In genomic region chr3:58414234-58414938, GRCm38 (mm10) we compare ENCODE assay signal across 8 mouse cellular contexts. TPM values are rescaled to one million over a fixed set of nuclear protein-coding genes. Genes with fewer than 3 reads are reported as not detected.
DNase-seq lines count a peak whose midpoint lies in the region; ATAC-seq and TF ChIP-seq lines count a peak whose summit lies in the region.

TSS of gene Tsc22d2 (plus strand) at chr3:58414715.

- no peaks in the 10 kb centered on the region; the same call in 1 of the 2 replicates for H3K79me2 ChIP-seq in heart, adult 2 months (replicated peaks; ENCODE audit: control insufficient read depth, insufficient read depth, low read length)

- peaks cover 1% of the 10 kb centered on the region; the same call in 1 of the 2 replicates for H3K4me1 ChIP-seq in bone marrow, adult 2 months (ENCODE audit: control insufficient read depth, insufficient read depth, low read length)
- H3K4me1 ChIP-seq in embryonic facial prominence, embryonic 14.5 days (ENCODE audit: control insufficient read depth, insufficient read depth, low read length), result peaks cover 2% of the 10 kb centered on the region; the same call in 1 of the 2 replicates
- H3K4me1 ChIP-seq in heart, adult 2 months (ENCODE audit: control insufficient read depth, insufficient read depth, low read length), result no peaks in the 10 kb centered on the region
- peaks cover 12% of the 10 kb centered on the region; the same call in 1 of the 2 replicates for H3K4me1 ChIP-seq in limb, embryonic 13.5 days
- peaks cover 18% of the 10 kb centered on the region for H3K4me1 ChIP-seq in midbrain, embryonic 15.5 days

- DNase-seq in A20 (ENCODE audit: low read depth, low spot score), result peak; percentile 96
- peak; percentile 95 for DNase-seq in embryonic facial prominence, embryonic 14.5 days (ENCODE audit: low spot score)
- DNase-seq in heart, adult 2 months, result peak; percentile 97 to 100
- peak; percentile 93 to 96 for DNase-seq in kidney, adult 8-10 months
- peak; percentile 95 to 100 for DNase-seq in spleen, adult 18-20 months

- H3K4me2 ChIP-seq in embryonic facial prominence, embryonic 14.5 days (ENCODE audit: low read depth, low read length), result peak within 1 kb of the TSS; percentile 91
- H3K4me2 ChIP-seq in limb, embryonic 13.5 days (replicated peaks), result peak within 1 kb of the TSS; percentile 100
- H3K4me2 ChIP-seq in midbrain, embryonic 15.5 days, result peak within 1 kb of the TSS; percentile 96

- no peaks in the 10 kb centered on the region for H3K9me3 ChIP-seq in embryonic facial prominence, embryonic 14.5 days (ENCODE audit: control insufficient read depth, low read length)
- no peaks in the 10 kb centered on the region for H3K9me3 ChIP-seq in limb, embryonic 13.5 days
- no peaks in the 10 kb centered on the region for H3K9me3 ChIP-seq in midbrain, embryonic 15.5 days

- TF ChIP-seq POLR2A in bone marrow, adult 2 months (IDR thresholded peaks at IDR 0.05; ENCODE audit: borderline replicate concordance, control insufficient read depth, low read depth, low read length), result peak; percentile 90; the same call in 1 of the 2 replicates
- peak; percentile 81 for TF ChIP-seq POLR2A in heart, adult 2 months (IDR thresholded peaks at IDR 0.05; ENCODE audit: insufficient read depth, low read depth, low read length)

- H3K9ac ChIP-seq in embryonic facial prominence, embryonic 14.5 days (ENCODE audit: low read depth, low read length), result peak within 1 kb of the TSS; percentile 98
- peak within 1 kb of the TSS; percentile 93 for H3K9ac ChIP-seq in heart, adult 2 months (ENCODE audit: low read depth, low read length)
- H3K9ac ChIP-seq in limb, embryonic 13.5 days, result peak within 1 kb of the TSS; percentile 99
- H3K9ac ChIP-seq in midbrain, embryonic 15.5 days, result peak within 1 kb of the TSS; percentile 97

- peak within 1 kb of the TSS; percentile 100 for H3K27ac ChIP-seq in bone marrow, adult 2 months (ENCODE audit: control insufficient read depth, insufficient read depth, low read depth, low read length, poor library complexity)
- H3K27ac ChIP-seq in embryonic facial prominence, embryonic 14.5 days (replicated peaks; ENCODE audit: low read depth, low read length), result peak within 1 kb of the TSS; percentile 100
- peak within 1 kb of the TSS; percentile 99 for H3K27ac ChIP-seq in heart, adult 2 months
- peak within 1 kb of the TSS; percentile 100 for H3K27ac ChIP-seq in limb, embryonic 13.5 days
- peak within 1 kb of the TSS; percentile 99 for H3K27ac ChIP-seq in midbrain, embryonic 15.5 days

- TF ChIP-seq EP300 in heart, adult 2 months (IDR thresholded peaks at IDR 0.05; ENCODE audit: insufficient read depth, low read depth, low read length), result 0 out of 2 replicates have a peak, but pooled peaks have one; percentile 35

- peak; percentile 84 for ATAC-seq in embryonic facial prominence, embryonic 14.5 days (ENCODE audit: low read depth)
- ATAC-seq in limb, embryonic 13.5 days (ENCODE audit: low FRiP score, low read depth), result peak; percentile 77
- peak; percentile 89 for ATAC-seq in midbrain, embryonic 15.5 days (replicated peaks)

- no peaks in the 10 kb centered on the region for H3K27me3 ChIP-seq in embryonic facial prominence, embryonic 14.5 days (replicated peaks; ENCODE audit: control insufficient read depth, insufficient read depth, low read length)
- H3K27me3 ChIP-seq in heart, adult 2 months (ENCODE audit: control insufficient read depth, insufficient read depth, low read length), result no peaks in the 10 kb centered on the region
- H3K27me3 ChIP-seq in limb, embryonic 13.5 days, result no peaks in the 10 kb centered on the region
- H3K27me3 ChIP-seq in midbrain, embryonic 15.5 days (replicated peaks), result no peaks in the 10 kb centered on the region

- peaks cover 8% of the 10 kb centered on the region; the same call in 1 of the 2 replicates for H3K36me3 ChIP-seq in embryonic facial prominence, embryonic 14.5 days (ENCODE audit: control insufficient read depth, insufficient read depth, low read length)
- H3K36me3 ChIP-seq in heart, adult 2 months (ENCODE audit: control insufficient read depth, insufficient read depth, low read length), result peaks cover 1% of the 10 kb centered on the region
- no peaks in the 10 kb centered on the region; the same call in 1 of the 2 replicates for H3K36me3 ChIP-seq in limb, embryonic 13.5 days
- H3K36me3 ChIP-seq in midbrain, embryonic 15.5 days (replicated peaks), result no peaks in the 10 kb centered on the region

- intact Hi-C loops in heart, adult 2 months (cut with DNase I), result loop anchor here (2.0 kb wide), 2 partner anchors 162 to 252 kb away; partner anchors contain the start of gene Selenot

- WGBS in bone marrow, adult 2 months, result 1% methylated on average over 52 of the region's 52 CpGs
- under 1% methylated on average over 35 of the region's 52 CpGs for WGBS in embryonic facial prominence, embryonic 14.5 days
- under 1% methylated on average over 52 of the region's 52 CpGs for WGBS in heart, adult 2 months
- WGBS in limb, embryonic 13.5 days, result under 1% methylated on average over 49 of the region's 52 CpGs
- under 1% methylated on average over 52 of the region's 52 CpGs for whole genome bisulfite sequencing in midbrain, embryonic 15.5 days

- TF ChIP-seq CTCF in bone marrow, adult 2 months (IDR thresholded peaks at IDR 0.05; ENCODE audit: control insufficient read depth, insufficient read depth, low read length), result no peak
- TF ChIP-seq CTCF in heart, adult 2 months (IDR thresholded peaks at IDR 0.05), result no peak

- H3K4me3 ChIP-seq in bone marrow, adult 2 months (replicated peaks; ENCODE audit: control insufficient read depth, low read depth, low read length), result peak within 1 kb of the TSS; percentile 93
- peak within 1 kb of the TSS; percentile 89 for H3K4me3 ChIP-seq in embryonic facial prominence, embryonic 14.5 days (ENCODE audit: low read depth, low read length)
- H3K4me3 ChIP-seq in heart, adult 2 months, result peak within 1 kb of the TSS; percentile 61
- H3K4me3 ChIP-seq in limb, embryonic 13.5 days, result peak within 1 kb of the TSS; percentile 98
- peak within 1 kb of the TSS; percentile 99 for H3K4me3 ChIP-seq in midbrain, embryonic 15.5 days

RNA-seq across cellular contexts. Expression of gene Tsc22d2, which starts in this region (rescaled TPM):
- 7.6 and 13.3 TPM in 2 replicates for polyA plus RNA-seq in bone marrow, adult 2 months (2011; ENCODE audit: insufficient read depth, insufficient read length, low replicate concordance, missing spikeins)
- 17.3 and 19.9 TPM in 2 replicates for polyA plus RNA-seq in embryonic facial prominence, embryonic 14.5 days (2014; fragmentation: Nextera tagmentation; extraction: Ambion mirVana)
- total RNA-seq in heart, adult 2 months (2021), result 10 to 100 TPM; 22.9 to 26.8 TPM
- 7.3 and 8.3 TPM in 2 replicates for polyA plus RNA-seq in heart, adult 2 months (2012; rRNA removed)
- polyA plus RNA-seq in limb, embryonic 13.5 days (2015; fragmentation: Nextera tagmentation; extraction: Ambion mirVana), result 11.3 and 12.2 TPM in 2 replicates
- 9.5 and 9.6 TPM in 2 replicates for polyA plus RNA-seq in midbrain, embryonic 15.5 days (2015; fragmentation: Nextera tagmentation; extraction: Ambion mirVana)

Comparison
In these comparisons a context has a peak if more than half of its experiments do, and no peak if none do; other contexts are left out.
1. Peak in every context shown above with its lines: DNase-seq, ATAC-seq, H3K4me3 ChIP-seq and H3K27ac ChIP-seq.